Mouse (Mus musculus): ENCODE measurements at regions not wholly inside any gene's neighbourhood (a gene's known extent, or its start where the extent isn't known, plus 50 kb on each side); places are given as distances from the start of the nearest gene placed in this dataset.

- in situ Hi-C loops (cut with MboI, MseI), result no loop called here
These were observed 213.9 kb downstream of the Dok5 start for GRCm38 (mm10) chr2:170945401-170946105.

DNA sequence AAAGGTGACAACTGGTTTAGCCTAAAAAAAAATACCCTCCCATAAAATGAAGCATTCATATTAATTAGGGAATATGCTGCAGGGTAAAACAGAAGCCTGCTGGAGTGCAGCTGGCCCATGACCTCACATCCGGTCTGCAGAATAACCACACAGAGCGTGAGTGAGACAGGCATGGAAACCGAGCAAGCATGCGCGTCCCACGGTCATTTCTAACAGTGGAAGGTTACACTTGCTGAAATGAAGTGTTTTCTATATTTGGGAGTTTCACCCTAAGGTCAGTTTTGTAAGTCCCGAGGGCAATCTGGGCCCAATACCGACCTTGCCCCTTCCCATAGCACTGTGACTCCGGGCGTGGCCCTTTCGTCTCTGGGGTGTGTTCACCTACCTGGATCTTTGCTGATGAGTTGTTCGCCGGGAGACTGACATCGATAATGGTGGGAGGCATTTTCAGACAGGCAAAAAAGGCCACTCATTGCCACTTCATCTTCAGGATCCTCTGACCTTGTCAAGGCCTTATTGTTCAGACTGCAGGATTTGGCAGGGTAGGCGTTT is 214.6 kb downstream of the Dok5 start:
- in situ Hi-C loops (cut with MboI, MseI), result no loop called here

DNA sequence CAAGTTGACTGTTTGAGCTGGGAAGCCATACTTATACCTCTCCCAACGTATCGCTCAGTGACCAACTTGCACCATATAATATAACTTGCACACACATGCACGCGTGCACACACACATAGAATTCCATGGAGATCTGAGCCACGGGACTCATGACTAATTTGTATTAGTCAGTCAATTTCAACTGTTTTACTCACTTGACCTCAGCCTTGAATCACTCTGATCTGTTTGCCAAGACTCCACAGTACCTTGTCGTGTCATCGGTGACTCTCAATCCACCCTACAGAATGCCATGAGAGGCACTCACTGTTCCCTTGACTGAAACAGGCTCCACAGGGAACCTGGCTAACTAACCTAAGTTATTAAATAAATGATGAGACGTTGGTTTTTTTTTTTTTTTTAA is 215.6 kb downstream of the Dok5 start:
- in situ Hi-C loops (cut with MboI, MseI), result no loop called here

- in situ Hi-C loops (cut with MboI, MseI), result no loop called here
These were observed 223.0 kb downstream of the Dok5 start for GRCm38 (mm10) chr2:170954626-170955025.

DNA sequence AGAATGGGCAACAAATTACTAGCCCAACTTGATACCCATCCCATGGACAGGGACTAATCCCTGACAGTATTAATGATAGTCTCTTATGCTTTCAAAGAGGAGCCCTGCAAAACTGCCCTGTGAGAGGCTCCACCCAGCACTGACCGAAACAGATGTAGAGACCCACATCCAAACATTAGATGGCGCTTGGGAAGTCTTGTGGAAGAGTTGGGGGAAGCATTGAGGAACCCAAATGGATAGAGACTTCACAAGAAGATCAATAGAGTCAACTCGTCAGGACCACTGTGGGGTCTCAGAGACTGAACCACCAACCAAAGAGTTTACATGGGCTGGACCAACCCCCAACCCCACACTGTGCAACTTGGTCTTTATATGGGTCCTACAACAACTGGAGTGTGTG is 225.2 kb downstream of the Dok5 start:
- in situ Hi-C loops (cut with MboI, MseI), result no loop called here

GRCm38 (mm10) chr2:170960396-170960795 is 228.8 kb downstream of the Dok5 start:
- in situ Hi-C loops (cut with MboI, MseI), result no loop called here

DNA sequence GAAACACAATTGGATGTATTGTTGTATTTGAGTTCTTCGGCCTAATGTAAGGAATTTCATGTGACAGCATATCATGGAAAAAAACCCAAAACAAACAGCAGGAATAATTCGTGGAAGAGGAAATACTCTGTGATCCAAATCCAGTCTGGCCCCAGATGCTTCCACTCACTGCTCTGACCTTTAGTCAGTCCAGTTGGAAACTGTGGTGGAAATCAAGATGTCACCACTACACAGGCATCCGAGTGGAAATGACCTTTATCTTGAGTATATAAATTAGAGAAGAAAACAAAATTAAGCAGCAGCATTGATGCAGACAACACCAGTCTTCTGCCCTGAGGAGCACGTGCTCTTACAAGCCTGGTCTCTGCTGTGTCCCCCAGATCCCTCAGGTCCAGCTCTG is 230.9 kb downstream of the Dok5 start:
- in situ Hi-C loops (cut with MboI, MseI), result no loop called here

GRCm38 (mm10) chr2:170969430-170969829 is 237.8 kb downstream of the Dok5 start:
- in situ Hi-C loops (cut with MboI, MseI), result no loop called here

GRCm38 (mm10) chr2:170985357-170985756 is 253.8 kb downstream of the Dok5 start:
- in situ Hi-C loops (cut with MboI, MseI), result no loop called here

- in situ Hi-C loops (cut with MboI, MseI), result no loop called here
These were observed 266.8 kb downstream of the Dok5 start for GRCm38 (mm10) chr2:170998378-170998777.

DNA sequence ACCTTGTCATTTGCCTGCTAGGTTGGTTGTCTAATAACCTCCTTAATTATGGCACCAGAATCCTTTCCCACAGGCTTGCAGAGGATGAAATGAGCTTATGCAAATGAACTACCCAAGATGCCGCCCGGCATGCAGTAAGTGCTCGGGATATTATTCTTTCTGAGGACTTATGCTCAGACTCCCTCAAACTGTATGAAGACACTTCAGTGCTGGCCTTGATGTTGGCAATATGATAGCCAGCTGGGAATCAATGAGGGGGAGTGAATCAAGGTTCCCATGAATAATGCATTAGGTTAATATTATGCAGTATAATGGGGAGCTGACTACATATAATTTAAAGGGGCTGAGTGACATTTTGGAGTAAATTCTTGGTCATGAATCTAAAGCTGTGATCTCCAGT is 268.6 kb downstream of the Dok5 start:
- in situ Hi-C loops (cut with MboI, MseI), result loop anchor here (10.0 kb wide), 1 partner anchor 1125 kb away; no protein-coding TSS in a partner anchor

DNA sequence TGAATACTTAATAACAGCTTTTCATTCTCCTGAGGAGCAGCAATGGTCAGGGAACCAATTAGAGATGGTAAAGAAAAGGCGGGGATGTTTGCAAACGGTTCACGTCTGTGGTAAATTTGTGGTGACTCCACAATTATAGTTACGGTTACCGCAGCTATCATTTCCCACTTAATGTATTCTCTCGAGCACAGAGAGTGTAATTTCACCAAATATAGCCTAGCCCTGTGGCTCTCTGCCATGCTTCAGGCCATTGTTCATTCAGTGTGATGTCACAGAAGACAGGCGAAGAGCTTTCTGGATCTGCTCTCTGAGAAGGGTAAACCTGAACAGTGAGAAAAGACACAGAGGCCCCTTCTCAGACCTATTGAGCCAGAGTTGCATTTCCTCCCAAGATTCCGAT is 296.9 kb downstream of the Dok5 start:
- in situ Hi-C loops (cut with MboI, MseI), result no loop called here
